Mouse (Mus musculus): ENCODE measurements around the gene Nemp2.

The Nemp2 gene

GRCm38 (mm10) chr1:52630248-52630936, at the start of gene Nemp2:
Gene Nemp2, plus strand, starts transcription at chr1:52630703.
- DNase-seq (ENCODE audit: low spot score), result peak; percentile 92

GRCm38 (mm10) chr1:52581744-52582143, 48.8 kb upstream of the Nemp2 start:
- DNase-seq (ENCODE audit: low spot score), result no peak

DNA sequence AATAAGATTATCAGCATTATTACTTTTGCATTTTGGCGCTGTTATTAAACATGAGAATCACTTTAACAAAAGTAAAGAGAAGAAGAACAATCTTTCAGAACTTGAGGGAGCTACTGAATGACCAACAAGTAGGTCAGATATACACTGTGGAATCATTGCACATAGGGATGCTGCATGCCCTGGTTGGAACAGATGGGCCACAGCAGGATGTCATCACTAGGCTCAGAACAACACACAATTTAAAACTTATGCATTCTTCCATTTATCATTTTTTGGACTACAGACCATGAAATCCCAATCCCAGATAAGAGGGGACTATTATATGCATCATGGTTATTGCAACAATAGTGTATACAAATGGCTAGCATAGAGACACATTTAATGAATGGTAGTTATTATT, 47.6 kb upstream of the Nemp2 start:
- no peak for DNase-seq (ENCODE audit: low spot score)

- no peak for DNase-seq (ENCODE audit: low spot score)
Observed at GRCm38 (mm10) chr1:52596982-52597646, 33.4 kb upstream of the Nemp2 start.

DNA sequence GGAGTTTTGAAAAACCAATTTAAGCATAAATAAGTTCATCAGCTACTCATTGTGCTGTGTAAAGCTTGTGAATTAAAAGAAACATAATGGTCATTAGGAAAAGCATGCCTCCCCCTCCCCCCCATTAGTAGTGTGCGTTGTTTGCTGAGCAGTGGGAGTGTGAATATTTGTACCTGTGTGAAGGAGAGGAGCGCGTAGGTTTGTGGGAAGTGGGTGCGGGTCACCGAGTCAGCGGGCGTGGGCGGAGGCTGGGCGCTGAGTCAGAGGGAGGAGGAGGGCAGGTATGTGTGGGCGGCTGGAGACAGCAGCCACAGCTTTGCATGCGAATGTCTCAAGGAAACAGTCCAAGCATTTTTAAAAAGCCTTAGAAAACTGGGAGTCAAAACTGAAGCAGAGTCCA, 32.7 kb upstream of the Nemp2 start:
- peak; percentile 23 for DNase-seq (ENCODE audit: low spot score)

GRCm38 (mm10) chr1:52598361-52598760, 32.1 kb upstream of the Nemp2 start:
- no peak for DNase-seq (ENCODE audit: low spot score)

DNA sequence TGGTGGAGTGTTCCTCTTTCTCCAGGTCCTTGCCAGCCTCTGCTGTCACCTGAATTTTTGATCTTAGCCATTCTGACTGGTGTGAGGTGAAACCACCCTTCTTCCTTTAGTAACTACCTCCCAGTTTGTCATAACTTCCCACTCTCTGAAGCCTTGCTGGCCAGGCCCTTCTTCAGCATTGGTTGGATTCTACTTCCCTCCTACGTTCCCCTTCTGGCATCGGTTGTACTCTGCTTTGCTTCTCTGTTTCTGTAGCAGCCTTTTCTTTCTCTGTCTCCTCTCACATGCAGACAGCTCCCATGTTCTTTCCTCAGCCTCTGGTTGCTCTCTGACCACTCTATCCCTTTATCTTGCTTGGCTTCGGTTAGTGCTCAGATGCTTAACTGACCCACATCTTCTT, 29.0 kb upstream of the Nemp2 start:
- no peak for DNase-seq (ENCODE audit: low spot score)

DNA sequence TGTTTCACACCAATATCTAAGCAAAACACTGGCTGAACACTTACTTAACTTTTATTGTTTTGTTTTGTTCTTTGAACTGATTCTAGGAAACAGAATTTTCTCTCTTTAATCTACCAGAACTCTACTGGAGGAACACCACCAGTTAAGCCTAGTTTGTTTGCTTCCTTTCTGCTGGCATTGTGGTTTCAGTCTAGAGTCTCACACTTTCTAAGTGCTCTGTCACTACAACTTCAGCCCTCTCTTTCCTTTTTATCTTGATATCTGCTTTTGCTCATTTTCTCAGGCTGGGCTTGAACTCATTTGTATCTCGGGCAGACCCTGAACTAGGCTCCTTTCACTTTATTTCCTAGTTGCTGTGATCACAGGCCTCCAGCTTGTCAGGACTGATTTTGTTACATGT, 22.8 kb upstream of the Nemp2 start:
- no peak for DNase-seq (ENCODE audit: low spot score)

DNA sequence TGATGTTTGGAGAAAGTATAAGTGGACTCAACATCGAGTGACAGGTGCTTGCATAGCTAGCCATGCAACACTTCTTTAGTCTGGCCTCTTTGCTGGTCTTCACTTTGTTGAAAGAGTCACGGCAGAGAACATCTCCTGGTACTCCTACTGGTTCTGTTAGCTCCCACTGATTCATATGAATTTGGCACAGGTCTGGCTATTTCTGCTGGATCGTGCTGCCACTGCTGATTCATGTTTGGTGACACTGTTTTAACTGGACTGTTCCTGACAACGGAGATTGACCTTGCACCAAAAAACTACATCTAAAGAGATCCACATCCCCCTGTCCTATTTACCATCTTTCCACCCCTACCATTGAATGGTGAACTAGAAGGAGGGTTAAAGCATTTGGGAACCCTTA, 22.0 kb upstream of the Nemp2 start:
- no peak for DNase-seq (ENCODE audit: low spot score)

- no peak for DNase-seq (ENCODE audit: low spot score)
Observed at GRCm38 (mm10) chr1:52618217-52618616, 12.3 kb upstream of the Nemp2 start.

DNA sequence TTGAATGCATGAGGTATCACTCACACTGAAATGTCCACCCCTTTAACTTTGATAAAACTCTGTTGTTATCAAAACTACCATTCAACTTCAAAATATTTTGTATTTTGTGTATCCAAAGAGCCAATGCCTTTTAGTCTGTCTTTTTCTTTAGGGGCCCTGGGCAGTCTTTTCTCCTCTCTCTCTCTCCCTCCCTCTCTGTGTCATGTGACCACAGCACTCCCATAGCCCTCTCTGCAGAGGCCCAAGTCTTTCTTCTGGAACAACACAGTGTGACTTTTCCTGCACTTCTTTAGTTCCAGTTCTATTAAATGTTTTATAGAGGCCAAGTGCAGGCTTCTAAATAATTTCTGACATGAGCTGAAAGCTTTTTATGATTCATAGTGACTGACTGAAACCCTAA, 10.1 kb upstream of the Nemp2 start:
- DNase-seq (ENCODE audit: low spot score), result no peak

- DNase-seq (ENCODE audit: low spot score), result no peak
Observed at GRCm38 (mm10) chr1:52630937-52631299, 415 bp downstream of the Nemp2 start.

DNA sequence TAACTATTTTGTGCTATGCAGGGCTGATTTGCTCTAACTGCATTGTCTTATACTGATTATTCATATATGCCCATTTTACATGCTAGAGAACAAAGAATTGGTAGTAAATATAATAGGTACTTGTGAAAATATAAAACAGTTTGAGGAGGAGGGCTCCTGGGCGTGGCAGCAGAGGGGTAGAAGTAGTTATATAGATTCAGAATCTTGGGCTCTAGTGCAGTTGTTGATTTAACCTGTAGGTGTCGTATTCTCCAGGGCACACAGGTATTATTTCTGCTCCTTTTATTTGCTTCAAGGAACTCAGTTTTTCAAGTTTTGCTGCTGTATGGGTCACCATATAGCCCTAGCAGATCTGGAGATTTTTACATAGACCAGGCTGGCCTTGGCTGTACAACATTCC, 1.1 kb downstream of the Nemp2 start:
- no peak for DNase-seq (ENCODE audit: low spot score)

GRCm38 (mm10) chr1:52634251-52634650, 3.7 kb downstream of the Nemp2 start:
- no peak for DNase-seq (ENCODE audit: low spot score)

GRCm38 (mm10) chr1:52635932-52636331, 5.4 kb downstream of the Nemp2 start:
- no peak for DNase-seq (ENCODE audit: low spot score)

GRCm38 (mm10) chr1:52638101-52638500, 7.6 kb downstream of the Nemp2 start:
- no peak for DNase-seq (ENCODE audit: low spot score)

- DNase-seq (ENCODE audit: low spot score), result no peak
Observed at GRCm38 (mm10) chr1:52639090-52639489, 8.6 kb downstream of the Nemp2 start.

DNA sequence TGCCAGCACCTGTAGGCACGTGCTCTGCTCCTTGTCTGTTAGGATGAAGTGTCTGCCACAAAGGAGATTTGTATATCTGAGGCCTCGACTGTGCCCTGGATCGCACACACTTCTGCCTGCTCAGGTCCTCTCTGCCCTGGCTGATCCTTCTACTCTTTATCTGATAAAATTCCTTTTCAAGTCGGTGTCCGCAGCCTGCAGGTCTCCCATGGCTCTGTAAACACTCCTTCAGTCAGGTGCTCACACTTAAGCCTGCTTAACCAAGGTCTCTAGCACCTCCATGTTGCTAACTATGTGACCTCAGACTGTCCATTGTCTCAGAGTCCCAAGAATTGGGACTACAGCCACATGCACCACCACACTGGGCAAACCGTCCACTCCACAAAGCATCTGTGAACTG, 9.8 kb downstream of the Nemp2 start:
- DNase-seq (ENCODE audit: low spot score), result no peak

- DNase-seq (ENCODE audit: low spot score), result no peak
Observed at GRCm38 (mm10) chr1:52640736-52641135, 10.2 kb downstream of the Nemp2 start.

DNA sequence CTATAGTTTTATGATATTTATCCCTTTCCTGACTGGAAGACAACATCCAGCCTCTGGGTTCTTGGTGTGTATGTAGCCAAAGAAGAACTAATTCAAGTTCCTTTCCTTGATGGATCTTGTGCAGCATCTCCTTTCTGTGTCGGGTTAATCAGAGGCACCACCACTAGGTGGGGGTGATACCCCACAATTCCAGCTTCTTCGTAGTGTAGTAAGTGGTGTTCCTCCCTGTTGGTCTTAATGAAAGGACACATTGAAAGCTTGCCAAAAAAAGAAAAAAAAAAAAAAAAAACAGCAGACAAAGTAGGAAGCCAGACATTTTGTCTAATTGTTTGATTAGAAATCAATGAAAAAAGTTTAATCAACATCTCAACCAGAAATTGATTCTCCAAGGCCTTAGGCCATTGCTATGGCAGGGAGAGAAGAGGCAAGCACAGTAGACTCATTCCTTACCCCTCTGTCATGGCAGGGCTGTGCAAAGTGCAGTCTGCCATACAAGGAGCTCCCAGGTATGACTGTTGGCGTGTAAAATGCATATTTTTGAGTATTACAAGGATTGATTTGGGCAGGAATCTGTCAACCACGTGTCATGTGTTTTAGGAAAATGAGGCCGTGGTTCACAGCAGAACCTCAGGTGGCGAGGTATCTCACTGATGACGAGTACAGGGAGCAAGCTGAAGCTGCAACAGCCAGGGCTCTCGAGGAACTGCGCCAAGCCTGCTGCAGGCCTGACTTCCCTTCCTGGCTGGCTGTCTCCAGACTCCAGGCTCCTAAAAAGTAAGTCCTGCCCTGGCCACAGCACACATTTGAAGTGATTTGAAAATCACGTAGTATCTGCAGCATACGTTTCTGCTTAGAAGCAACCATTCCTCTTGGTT, 17.9 kb downstream of the Nemp2 start:
- DNase-seq (ENCODE audit: low spot score), result peak; percentile 10

- no peak for DNase-seq (ENCODE audit: low spot score)
Observed at GRCm38 (mm10) chr1:52650066-52650465, 19.6 kb downstream of the Nemp2 start.

DNA sequence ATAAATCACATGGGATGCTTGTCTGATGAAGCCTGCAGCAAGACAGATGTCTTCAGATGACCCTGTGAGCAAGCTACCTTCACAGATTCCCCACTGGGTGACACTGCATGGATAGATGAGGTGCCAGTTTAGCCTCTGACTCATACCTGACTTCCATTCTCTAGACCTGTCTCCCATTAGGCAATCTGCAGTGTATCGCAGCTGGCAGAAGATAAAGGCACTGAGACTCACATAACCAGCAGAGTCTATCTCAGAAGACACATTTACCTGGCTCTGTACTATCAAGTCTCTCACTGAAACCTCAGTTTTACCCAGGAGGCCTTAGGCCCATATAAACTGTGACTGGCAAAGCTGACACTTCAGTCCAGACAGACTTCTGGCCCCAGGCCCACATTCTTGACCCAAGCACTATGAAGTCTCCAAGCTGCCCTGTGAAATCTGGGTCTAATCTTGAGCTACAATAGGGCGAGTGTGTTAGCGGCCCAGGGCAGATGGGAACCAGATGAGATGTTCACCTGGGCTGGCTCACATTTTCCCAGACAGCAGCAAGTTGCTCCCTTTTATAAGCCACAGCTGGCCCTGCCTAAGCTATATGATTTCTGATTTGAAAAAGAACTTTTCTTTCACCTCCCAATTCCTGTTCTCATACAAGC, 22.2 kb downstream of the Nemp2 start:
- DNase-seq (ENCODE audit: low spot score), result no peak

DNA sequence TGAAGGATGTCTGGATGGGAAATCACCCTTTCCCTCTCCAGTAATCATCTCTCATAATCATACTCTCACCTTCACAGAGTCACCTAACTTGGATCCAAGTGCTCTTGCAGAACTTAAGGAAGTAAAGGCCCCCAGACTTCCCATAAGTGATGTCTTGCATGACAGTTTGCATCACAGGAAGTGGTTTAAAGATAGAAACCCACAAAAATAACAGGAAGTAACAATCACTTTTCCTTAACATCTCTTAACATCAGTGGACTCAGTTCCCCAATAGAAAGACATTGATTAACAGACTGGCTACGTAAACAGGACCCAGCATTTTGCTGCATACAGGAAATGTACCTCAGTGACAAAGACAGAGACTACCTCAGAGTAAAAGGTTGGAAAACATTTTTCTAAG, 22.9 kb downstream of the Nemp2 start:
- no peak for DNase-seq (ENCODE audit: low spot score)

All from ovary, postnatal 10 days (tissue).